Mouse (Mus musculus) bone marrow, adult 2 months (tissue): ENCODE results near the gene Kcnk16. TPM values are rescaled to one million over a fixed set of nuclear protein-coding genes. Genes with fewer than 3 reads are reported as not detected.

Experiments used
- H3K27ac ChIP-seq: fragments of 200-500 bp; 2 replicates; pipeline ENCODE4 v1.5.1; 2012; ENCODE audit warnings: low read depth, mild to moderate bottlenecking, control low read depth, inconsistent platforms, low read length; ENCODE audit not compliant: control insufficient read depth, poor library complexity, insufficient read depth
- H3K4me1 ChIP-seq: fragments of 200-500 bp; 2 replicates; pipeline ENCODE4 v1.6.1; 2011; ENCODE audit warnings: low read length; ENCODE audit not compliant: control insufficient read depth, insufficient read depth
- H3K4me3 ChIP-seq: fragments of 200-500 bp; replicated peaks from 2 replicates; pipeline ENCODE3; 2011; ENCODE audit warnings: mild to moderate bottlenecking, low read depth, low read length, control low read depth; ENCODE audit not compliant: control insufficient read depth
- CTCF ChIP-seq: fragments of 200-500 bp; IDR thresholded peaks from 2 replicates; pipeline ENCODE4 v1.5.1; 2011; ENCODE audit warnings: low read length, control low read depth; ENCODE audit not compliant: control insufficient read depth, insufficient read depth
- POLR2A ChIP-seq: fragments of 200-500 bp; IDR thresholded peaks from 2 replicates; pipeline ENCODE4 v1.6.1; 2011; ENCODE audit warnings: low read depth, mild to moderate bottlenecking, control low read depth, low read length, borderline replicate concordance; ENCODE audit not compliant: control insufficient read depth
- WGBS: fragments of 180-500 bp; shearing (Covaris S2); methylation state at CpG from one replicate; pipeline ENCODE4 v1.1.7; 2018; 5-methylcytosine and 5-hydroxymethylcytosine counted together
- polyA plus RNA-seq: library from polyadenylated mRNA; stranded (reverse); fragments of >200 nt; gene quantifications from 2 replicates; pipeline ENCODE4 v1.2.4, GENCODE M21; 2011; ENCODE audit warnings: low replicate concordance; ENCODE audit not compliant: missing spikeins, insufficient read depth, insufficient read length

The Kcnk16 gene
- polyA plus RNA-seq, 1 experiment = not detected

GRCm38 (mm10) chr14:20215826-20216225, 53.2 kb downstream of the Kcnk16 start:
- H3K4me3 ChIP-seq = no peak overlapping the region
- no peaks in the 10 kb centered on the region for H3K4me1 ChIP-seq
- H3K27ac ChIP-seq = no peak overlapping the region
- TF ChIP-seq POLR2A (no peak), CTCF (no peak)
- 3% methylated on average over 5 of the region's 5 CpGs for WGBS

- WGBS = 68% methylated on average over 7 of the region's 7 CpGs
- no peak overlapping the region for H3K27ac ChIP-seq
- H3K4me3 ChIP-seq = no peak overlapping the region
- no peaks in the 10 kb centered on the region for H3K4me1 ChIP-seq
- no peak for TF ChIP-seq CTCF
Measured at GRCm38 (mm10) chr14:20214125-20214524, 54.9 kb downstream of the Kcnk16 start.

GRCm38 (mm10) chr14:20211754-20212601, 57.0 kb downstream of the Kcnk16 start:
- no peak overlapping the region for H3K27ac ChIP-seq
- TF ChIP-seq POLR2A = no peak
- TF ChIP-seq CTCF = no peak
- H3K4me3 ChIP-seq = no peak overlapping the region
- no peaks in the 10 kb centered on the region for H3K4me1 ChIP-seq
- WGBS = 74% methylated on average over 9 of the region's 9 CpGs

Other genes with a start within 250 kb of the Kcnk16 start
- gene Saysd1, start 130.7 kb downstream of the Kcnk16 start, polyA plus RNA-seq = 0.97 and 5.9 TPM in 2 replicates
- gene Kcnk5, start 87.4 kb downstream of the Kcnk16 start, polyA plus RNA-seq = 1.3 and 5.4 TPM in 2 replicates
- gene Nudt13, start 25.5 kb upstream of the Kcnk16 start, polyA plus RNA-seq = 9.8 and 16.9 TPM in 2 replicates
- 11.1 and 18.7 TPM in 2 replicates for gene Ecd, start 78.9 kb upstream of the Kcnk16 start, polyA plus RNA-seq
- 6.9 and 16.8 TPM in 2 replicates for gene Fam149b, start 79.0 kb upstream of the Kcnk16 start, polyA plus RNA-seq
- 90.4 and 102 TPM in 2 replicates for gene Dnajc9, start 119.7 kb upstream of the Kcnk16 start, polyA plus RNA-seq
- 21.8 and 78.8 TPM in 2 replicates for gene Mrps16, start 124.4 kb upstream of the Kcnk16 start, polyA plus RNA-seq
- 2.5 TPM in 1 of 2 replicates, not detected in the other for gene Cfap70, start 183.0 kb upstream of the Kcnk16 start, polyA plus RNA-seq
- 28.3 and 34.6 TPM in 2 replicates for gene Anxa7, start 210.9 kb upstream of the Kcnk16 start, polyA plus RNA-seq
- gene Mss51, start 227.7 kb upstream of the Kcnk16 start, polyA plus RNA-seq = 7.6 and 7.7 TPM in 2 replicates